Comparison of ENCODE assay signal across 27 mouse cellular contexts in the genomic region with DNA sequence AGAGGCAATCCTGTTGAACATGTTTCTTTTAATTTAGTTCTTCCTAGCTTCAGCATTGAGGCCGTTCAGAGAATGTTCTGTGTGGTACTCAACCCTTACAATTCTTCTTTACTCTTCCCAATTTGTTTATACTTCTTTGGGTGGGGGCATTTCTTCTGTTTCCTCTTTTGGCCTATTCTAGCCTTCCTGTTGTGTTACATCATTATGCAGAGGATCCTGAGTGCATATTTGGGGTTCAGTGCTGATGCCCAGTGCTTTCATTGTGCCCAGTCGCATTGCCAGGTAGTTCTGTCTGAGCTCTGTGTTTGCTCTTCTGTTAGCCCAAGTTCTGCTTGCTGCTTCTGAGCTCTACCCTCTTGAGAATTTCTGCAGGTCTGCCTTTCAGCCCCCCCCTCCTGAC. TPM values are rescaled to one million over a fixed set of nuclear protein-coding genes. Genes with fewer than 3 reads are reported as not detected.
A peak's percentile ranks its signal among the peaks of the same experiment; 100 is the strongest.
DNase-seq lines count a peak whose midpoint lies in the region; ATAC-seq lines count a peak whose summit lies in the region.
"Had no signal": no experiment of that assay in that cellular context is flagged by ENCODE, and none has a peak within 500 bp of the region (broad histone marks: within the 10 kb centered on the region; RNA-seq: fewer than 3 reads in every experiment).

No protein-coding gene starts in this region.

- no peaks in the 10 kb centered on the region for H3K9me3 ChIP-seq in kidney, embryonic 16.5 days (ENCODE audit: low read length)
- H3K9me3 ChIP-seq in hindbrain, embryonic 10.5 days: peaks cover 12% of the 10 kb centered on the region; the same call in 1 of the 2 replicates

- no peak overlapping the region for H3K9ac ChIP-seq in kidney, embryonic 16.5 days (replicated peaks; ENCODE audit: low read length)

- H3K27me3 ChIP-seq in kidney, embryonic 16.5 days (ENCODE audit: insufficient read depth, low read length): no peaks in the 10 kb centered on the region
- no peaks in the 10 kb centered on the region for H3K27me3 ChIP-seq in hindbrain, embryonic 10.5 days (ENCODE audit: insufficient read depth, poor library complexity, severe bottlenecking)
- H3K27me3 ChIP-seq: CH12.LX, Patski had no signal

- DNase-seq in kidney, postnatal 36 days: no peak
- no peak for DNase-seq in hindbrain, embryonic 10.5 days (ENCODE audit: low spot score)
- DNase-seq: adrenal gland, adult 2 months; adrenal gland, adult 8-10 months; adrenal gland, postnatal 10 days; adrenal gland, postnatal 14 days; adrenal gland, postnatal 25 days; adrenal gland, postnatal 36 days; B cell, adult 2 months; cerebellum, adult 11 months; cerebellum, adult 11-12 months; cerebellum, adult 18-20 months had no signal

- H3K4me3 ChIP-seq in kidney, embryonic 16.5 days (ENCODE audit: low read length): no peak overlapping the region
- H3K4me3 ChIP-seq in hindbrain, embryonic 10.5 days: no peak overlapping the region

- peak; percentile 80 for ATAC-seq in granulocyte monocyte progenitor cell, adult 5-6 weeks (replicated peaks; ENCODE audit: poor library complexity, severe bottlenecking)
- ATAC-seq in megakaryocyte, adult 5-6 weeks (ENCODE audit: poor library complexity, severe bottlenecking): peak; percentile 88
- ATAC-seq in megakaryocyte progenitor cell, adult 5-6 weeks (replicated peaks; ENCODE audit: poor library complexity): peak; percentile 58
- ATAC-seq in kidney, embryonic 16.5 days (ENCODE audit: low FRiP score, low TSS enrichment): no peak
- ATAC-seq: activated CD4-positive, CD25-positive, alpha-beta regulatory T cell, adult 4 months; CD4-positive, CD25-positive, alpha-beta regulatory T cell, adult 4 months; Patski had no signal

- no peak overlapping the region for H3K4me2 ChIP-seq in kidney, embryonic 16.5 days (replicated peaks; ENCODE audit: low read depth, low read length)

- WGBS in kidney, embryonic 16.5 days: 89% methylated on average over 2 of the region's 2 CpGs
- 79% methylated on average over 2 of the region's 2 CpGs for WGBS in hindbrain, embryonic 10.5 days

- no peaks in the 10 kb centered on the region for H3K4me1 ChIP-seq in kidney, embryonic 16.5 days (ENCODE audit: insufficient read depth, low read length)
- H3K4me1 ChIP-seq in hindbrain, embryonic 10.5 days (replicated peaks): no peaks in the 10 kb centered on the region

- H3K27ac ChIP-seq in kidney, embryonic 16.5 days (ENCODE audit: low read length): no peak overlapping the region
- H3K27ac ChIP-seq in hindbrain, embryonic 10.5 days: no peak overlapping the region

- no peaks in the 10 kb centered on the region for H3K36me3 ChIP-seq in kidney, embryonic 16.5 days (ENCODE audit: insufficient read depth, low read length)
- no peaks in the 10 kb centered on the region for H3K36me3 ChIP-seq in hindbrain, embryonic 10.5 days
- H3K36me3 ChIP-seq: G1E had no signal

RNA-seq across cellular contexts. Expression of gene Adam6b, which starts 13.1 kb away (rescaled TPM):
- not detected in 2 replicates for total RNA-seq in granulocyte monocyte progenitor cell, adult 5-6 weeks (2014; fragmentation: Nextera tagmentation)
- not detected in 2 replicates for total RNA-seq in granulocyte monocyte progenitor cell, adult 5-6 weeks (2017)
- not detected in 2 replicates for total RNA-seq in megakaryocyte, adult 5-6 weeks (2015)
- total RNA-seq in megakaryocyte, adult 5-6 weeks (2017): not detected in 2 replicates
- total RNA-seq in megakaryocyte progenitor cell, adult 5-6 weeks (2015): not detected in 2 replicates
- total RNA-seq in megakaryocyte progenitor cell, adult 5-6 weeks (2017): not detected in 2 replicates
- polyA plus RNA-seq in kidney, embryonic 16.5 days (2015; fragmentation: Nextera tagmentation; extraction: Ambion mirVana): not detected in 2 replicates
- polyA plus RNA-seq in hindbrain, embryonic 10.5 days (2016; fragmentation: Nextera tagmentation; extraction: Ambion mirVana): not detected in 2 replicates
- total RNA-seq: adrenal gland, adult 18-20 months; adrenal gland, adult 2 months; adrenal gland, postnatal 14 days; adrenal gland, postnatal 25 days; adrenal gland, postnatal 4 days; ES-E14; MEL had no signal
- polyA plus RNA-seq: adrenal gland, adult 2 months; brain, embryonic 14.5 days; C2C12; G1E; Patski had no signal
